Mouse (Mus musculus): Measurements from ENCODE around the gene Slc17a7. TPM values are rescaled to one million over a fixed set of nuclear protein-coding genes. Genes with fewer than 3 reads are reported as not detected.
"Not testable (repeated sequence)": the region's sequence is repeated elsewhere in the genome, so short reads cannot be mapped to it uniquely, and the experiment has no call there.

Gene Slc17a7
- polyA plus RNA-seq, 1 experiment from 2014 or later: 1.4 TPM

DNA sequence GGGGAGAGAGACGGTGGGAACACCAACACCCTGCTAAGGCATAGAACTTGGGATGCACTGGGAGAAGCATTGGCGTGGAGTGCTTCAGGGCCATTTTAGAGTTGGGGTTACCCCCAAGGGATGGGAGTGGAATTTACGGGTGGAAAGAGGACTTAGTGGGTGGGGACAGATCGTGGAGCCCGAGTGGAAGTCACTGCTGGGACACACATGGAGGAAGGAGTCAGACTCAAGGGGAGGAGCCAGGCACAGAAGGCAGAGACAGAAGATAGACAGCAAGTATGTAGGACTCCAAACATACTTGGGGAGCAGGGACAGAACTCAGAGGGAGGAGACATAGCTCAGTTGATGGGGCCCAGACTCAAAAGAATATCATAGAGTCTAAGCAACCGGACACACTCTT, 1.2 kb upstream of the Slc17a7 start:
- Histone ChIP-seq H3K4me1 (peaks cover 28% of the 10 kb centered on the region), H3K27ac (no peak overlapping the region), H3K27me3 (ENCODE audit: insufficient read depth, poor library complexity, severe bottlenecking) (peaks cover 53% of the 10 kb centered on the region), H3K4me3 (peak overlapping the region; percentile 59), H3K36me3 (peaks cover 30% of the 10 kb centered on the region), H3K9me3 (no peaks in the 10 kb centered on the region)
- WGBS: 28% methylated on average over 6 of the region's 6 CpGs
- no peak for DNase-seq (ENCODE audit: low spot score)

- Histone ChIP-seq H3K4me3 (no peak overlapping the region), H3K27me3 (ENCODE audit: insufficient read depth, poor library complexity, severe bottlenecking) (peaks cover 58% of the 10 kb centered on the region), H3K27ac (no peak overlapping the region), H3K9me3 (no peaks in the 10 kb centered on the region), H3K4me1 (peaks cover 34% of the 10 kb centered on the region), H3K36me3 (peaks cover 25% of the 10 kb centered on the region)
- DNase-seq (ENCODE audit: low spot score): no peak
- WGBS: 68% methylated on average over 9 of the region's 9 CpGs
These were observed 643 bp upstream of the Slc17a7 start for GRCm38 (mm10) chr7:45162996-45163615.

DNA sequence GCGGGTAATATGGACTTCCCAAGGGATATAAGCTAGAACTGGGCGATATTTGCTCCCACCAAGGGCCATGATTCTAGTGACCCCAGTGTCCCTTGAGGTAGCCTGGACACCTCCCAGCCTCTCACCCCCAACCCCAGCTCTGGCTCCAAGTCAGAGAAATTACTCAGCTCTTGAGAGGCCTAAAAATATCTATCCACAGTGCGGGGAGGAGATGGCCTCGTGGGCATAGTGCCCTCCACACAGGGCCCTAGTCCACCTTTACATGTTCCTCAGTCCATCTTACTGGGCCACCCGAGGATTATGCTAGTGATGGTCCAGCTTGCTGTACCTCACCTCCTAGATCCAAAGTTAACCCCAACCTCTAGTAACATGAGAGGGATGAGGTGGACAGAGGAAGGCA, 1.1 kb downstream of the Slc17a7 start:
- no peak overlapping the region for H3K27ac ChIP-seq
- peaks cover 41% of the 10 kb centered on the region for H3K4me1 ChIP-seq
- peaks cover 21% of the 10 kb centered on the region for H3K36me3 ChIP-seq
- 56% methylated on average over 5 of the region's 5 CpGs for WGBS
- no peak for DNase-seq (ENCODE audit: low spot score)
- peaks cover 13% of the 10 kb centered on the region for H3K9me3 ChIP-seq
- H3K27me3 ChIP-seq (ENCODE audit: insufficient read depth, poor library complexity, severe bottlenecking): peaks cover 76% of the 10 kb centered on the region
- no peak overlapping the region for H3K4me3 ChIP-seq

DNA sequence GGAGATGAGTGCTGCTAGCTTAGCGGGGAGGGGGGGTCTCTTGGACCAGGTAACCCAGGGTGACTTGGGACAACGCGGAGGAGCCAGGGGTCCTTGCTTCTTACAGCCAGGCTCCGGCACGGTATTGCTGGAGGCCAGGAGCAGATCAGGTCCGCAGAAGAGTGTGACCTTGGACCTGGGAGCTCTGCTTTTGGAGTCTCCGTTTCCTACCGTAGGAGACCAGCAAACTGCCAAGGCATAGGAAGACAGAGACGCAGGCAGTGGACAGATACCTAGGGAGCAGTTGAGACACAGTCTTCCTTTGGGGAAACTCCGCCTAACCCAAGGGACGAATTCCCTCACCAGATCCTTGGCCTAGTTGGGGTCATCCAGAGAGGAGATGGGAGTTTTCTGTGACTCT, 2.0 kb downstream of the Slc17a7 start:
- WGBS: 44% methylated on average over 11 of the region's 11 CpGs
- H3K36me3 ChIP-seq: peaks cover 20% of the 10 kb centered on the region
- no peak overlapping the region for H3K27ac ChIP-seq
- H3K4me3 ChIP-seq: no peak overlapping the region
- H3K9me3 ChIP-seq: peaks cover 21% of the 10 kb centered on the region
- peaks cover 84% of the 10 kb centered on the region for H3K27me3 ChIP-seq (ENCODE audit: insufficient read depth, poor library complexity, severe bottlenecking)
- H3K4me1 ChIP-seq: peaks cover 41% of the 10 kb centered on the region
- DNase-seq (ENCODE audit: low spot score): no peak

DNA sequence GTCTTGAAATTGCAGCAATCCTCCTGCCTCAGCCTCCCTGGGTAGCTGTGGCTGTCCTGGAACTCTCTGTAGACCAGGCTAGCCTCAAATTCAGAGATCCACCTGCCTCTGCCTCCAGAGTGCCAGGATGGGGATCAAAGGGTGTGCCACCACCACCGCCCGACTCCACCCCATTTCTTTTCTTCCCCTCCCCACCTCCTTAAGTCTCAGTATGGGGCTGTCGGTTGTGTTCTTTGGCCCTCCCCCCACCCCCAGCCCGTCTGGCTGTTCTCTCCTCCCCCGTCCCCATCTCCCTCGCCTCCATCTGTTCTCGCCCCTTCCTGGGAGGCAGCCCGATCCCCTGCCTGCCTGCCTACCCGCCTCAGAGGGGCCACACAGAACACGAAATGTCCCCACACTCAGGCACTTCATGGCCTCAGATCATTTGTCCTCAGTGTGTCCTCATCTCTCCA, 3.2 kb downstream of the Slc17a7 start:
- Histone ChIP-seq H3K4me3 (no peak overlapping the region), H3K4me1 (peaks cover 38% of the 10 kb centered on the region), H3K9me3 (peaks cover 27% of the 10 kb centered on the region), H3K27ac (no peak overlapping the region), H3K36me3 (peaks cover 16% of the 10 kb centered on the region), H3K27me3 (ENCODE audit: insufficient read depth, poor library complexity, severe bottlenecking) (peaks cover 96% of the 10 kb centered on the region)
- WGBS: 29% methylated on average over 10 of the region's 10 CpGs
- DNase-seq (ENCODE audit: low spot score): no peak

GRCm38 (mm10) chr7:45167761-45168445, 4.2 kb downstream of the Slc17a7 start:
- Histone ChIP-seq H3K36me3 (peaks cover 16% of the 10 kb centered on the region), H3K27me3 (ENCODE audit: insufficient read depth, poor library complexity, severe bottlenecking) (peaks cover 99% of the 10 kb centered on the region), H3K27ac (no peak overlapping the region), H3K4me1 (peaks cover 30% of the 10 kb centered on the region), H3K9me3 (peaks cover 27% of the 10 kb centered on the region), H3K4me3 (peak overlapping the region; percentile 15; the same call in 1 of the 2 replicates)
- 3% methylated on average over 19 of the region's 19 CpGs for WGBS
- no peak for DNase-seq (ENCODE audit: low spot score)

- Histone ChIP-seq H3K4me3 (peak overlapping the region; percentile 27), H3K27ac (no peak overlapping the region), H3K36me3 (peaks cover 16% of the 10 kb centered on the region), H3K9me3 (peaks cover 27% of the 10 kb centered on the region), H3K27me3 (ENCODE audit: insufficient read depth, poor library complexity, severe bottlenecking) (peaks cover 98% of the 10 kb centered on the region), H3K4me1 (peaks cover 27% of the 10 kb centered on the region)
- no peak for DNase-seq (ENCODE audit: low spot score)
- WGBS: 5% methylated on average over 24 of the region's 24 CpGs
These were observed 4.9 kb downstream of the Slc17a7 start for GRCm38 (mm10) chr7:45168656-45169055.

DNA sequence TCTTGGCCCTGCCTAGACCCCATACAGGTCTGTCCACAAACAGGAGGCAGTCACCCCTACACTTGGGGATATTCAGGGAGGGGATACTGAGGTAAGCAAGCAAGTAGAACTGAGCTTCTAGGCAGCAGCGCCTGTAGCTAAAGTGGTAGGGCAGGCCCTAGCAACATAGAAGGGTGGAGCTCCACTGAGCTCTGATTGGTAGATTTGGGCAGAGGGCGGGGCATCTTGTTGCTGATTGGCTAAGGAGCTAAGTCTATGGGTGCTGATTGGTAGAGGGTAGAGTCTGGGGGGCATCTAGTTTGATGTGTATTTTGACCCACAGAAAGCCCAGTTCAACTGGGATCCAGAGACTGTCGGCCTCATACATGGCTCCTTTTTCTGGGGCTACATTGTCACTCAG, 5.7 kb downstream of the Slc17a7 start:
- H3K27me3 ChIP-seq (ENCODE audit: insufficient read depth, poor library complexity, severe bottlenecking): peaks cover 97% of the 10 kb centered on the region
- WGBS: 86% methylated on average over 3 of the region's 3 CpGs
- no peak for DNase-seq (ENCODE audit: low spot score)
- peaks cover 16% of the 10 kb centered on the region for H3K36me3 ChIP-seq
- H3K27ac ChIP-seq: no peak overlapping the region
- peaks cover 27% of the 10 kb centered on the region for H3K9me3 ChIP-seq
- H3K4me3 ChIP-seq: peak overlapping the region; percentile 27; the same call in 1 of the 2 replicates
- H3K4me1 ChIP-seq: peaks cover 19% of the 10 kb centered on the region

DNA sequence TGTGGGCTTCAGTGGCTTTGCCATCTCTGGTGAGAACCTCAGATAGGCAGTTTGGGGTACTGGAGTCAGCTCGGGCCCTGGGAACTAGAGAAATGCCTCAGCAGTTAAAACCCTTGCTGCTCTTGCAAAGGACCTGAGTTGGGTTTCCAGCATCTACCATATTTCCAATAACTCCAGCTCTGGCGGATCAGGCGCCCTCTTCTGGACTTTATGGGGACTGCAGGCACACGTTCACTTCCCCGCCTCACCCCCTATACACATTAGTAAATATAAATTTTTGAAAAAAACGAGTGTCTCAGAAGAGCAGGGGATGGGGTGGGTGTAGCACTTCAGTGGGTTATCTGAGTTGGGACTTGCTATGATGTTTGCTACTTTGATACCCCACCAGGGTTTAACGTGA, 9.2 kb downstream of the Slc17a7 start:
- WGBS: 56% methylated on average over 7 of the region's 7 CpGs
- peaks cover 27% of the 10 kb centered on the region for H3K9me3 ChIP-seq
- H3K36me3 ChIP-seq: peaks cover 16% of the 10 kb centered on the region
- H3K27me3 ChIP-seq (ENCODE audit: insufficient read depth, poor library complexity, severe bottlenecking): peaks cover 97% of the 10 kb centered on the region
- no peak overlapping the region for H3K27ac ChIP-seq
- no peak for DNase-seq (ENCODE audit: low spot score)
- no peak overlapping the region for H3K4me3 ChIP-seq
- peaks cover 24% of the 10 kb centered on the region for H3K4me1 ChIP-seq

DNA sequence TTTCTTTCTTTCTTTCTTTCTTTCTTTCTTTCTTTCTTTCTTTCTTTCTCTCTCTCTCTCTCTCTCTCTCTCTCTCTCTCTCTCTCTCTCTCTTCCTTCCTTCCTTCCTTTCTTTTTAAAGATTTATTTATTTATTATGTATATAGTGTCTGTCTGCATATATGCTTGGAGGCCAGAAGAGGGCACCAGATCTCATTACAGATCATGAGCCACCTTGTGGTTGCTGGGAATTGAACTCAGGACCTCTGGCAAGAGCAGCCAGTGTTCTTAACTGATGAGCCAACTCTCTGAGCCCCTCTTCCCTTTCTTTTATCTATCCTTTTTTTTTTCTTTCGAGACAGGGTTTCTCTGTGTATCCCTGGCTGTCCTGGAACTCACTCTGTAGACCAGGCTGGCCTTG, 10.0 kb downstream of the Slc17a7 start:
- peaks cover 15% of the 10 kb centered on the region for H3K36me3 ChIP-seq
- not testable (repeated sequence) for H3K4me3 ChIP-seq; H3K27ac ChIP-seq; DNase-seq (ENCODE audit: low spot score)
- peaks cover 25% of the 10 kb centered on the region for H3K9me3 ChIP-seq
- 39% methylated on average over 1 of the region's 1 CpGs for WGBS
- peaks cover 97% of the 10 kb centered on the region for H3K27me3 ChIP-seq (ENCODE audit: insufficient read depth, poor library complexity, severe bottlenecking)
- peaks cover 16% of the 10 kb centered on the region for H3K4me1 ChIP-seq

DNA sequence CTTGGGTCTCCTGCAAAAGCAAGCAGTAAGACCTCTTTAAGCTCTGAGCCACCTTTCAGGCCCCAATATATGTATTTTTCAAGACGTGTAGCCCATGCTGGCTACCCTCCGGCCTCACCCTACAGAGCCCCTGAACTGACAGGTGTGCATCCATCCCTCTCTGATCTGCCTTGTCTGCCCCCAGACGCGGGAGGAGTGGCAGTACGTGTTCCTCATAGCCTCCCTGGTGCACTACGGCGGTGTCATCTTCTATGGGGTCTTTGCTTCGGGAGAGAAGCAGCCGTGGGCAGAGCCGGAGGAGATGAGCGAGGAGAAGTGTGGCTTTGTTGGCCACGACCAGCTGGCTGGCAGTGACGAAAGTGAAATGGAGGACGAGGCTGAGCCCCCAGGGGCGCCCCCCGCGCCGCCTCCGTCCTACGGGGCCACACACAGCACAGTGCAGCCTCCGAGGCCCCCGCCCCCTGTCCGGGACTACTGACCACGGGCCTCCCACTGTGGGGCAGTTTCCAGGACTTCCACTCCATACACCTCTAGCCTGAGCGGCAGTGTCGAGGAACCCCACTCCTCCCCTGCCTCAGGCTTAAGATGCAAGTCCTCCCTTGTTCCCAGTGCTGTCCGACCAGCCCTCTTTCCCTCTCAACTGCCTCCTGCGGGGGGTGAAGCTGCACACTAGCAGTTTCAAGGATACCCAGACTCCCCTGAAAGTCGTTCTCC, 11.0 kb downstream of the Slc17a7 start:
- H3K36me3 ChIP-seq: peaks cover 6% of the 10 kb centered on the region; the same call in 1 of the 2 replicates
- H3K4me1 ChIP-seq: peaks cover 15% of the 10 kb centered on the region
- peak overlapping the region; percentile 40 for H3K4me3 ChIP-seq
- peaks cover 16% of the 10 kb centered on the region for H3K9me3 ChIP-seq
- 6% methylated on average over 29 of the region's 29 CpGs for WGBS
- DNase-seq (ENCODE audit: low spot score): no peak
- 0 out of 2 replicates have a peak overlapping the region, but pooled peaks have one; percentile 25 for H3K27ac ChIP-seq
- H3K27me3 ChIP-seq (ENCODE audit: insufficient read depth, poor library complexity, severe bottlenecking): peaks cover 97% of the 10 kb centered on the region

DNA sequence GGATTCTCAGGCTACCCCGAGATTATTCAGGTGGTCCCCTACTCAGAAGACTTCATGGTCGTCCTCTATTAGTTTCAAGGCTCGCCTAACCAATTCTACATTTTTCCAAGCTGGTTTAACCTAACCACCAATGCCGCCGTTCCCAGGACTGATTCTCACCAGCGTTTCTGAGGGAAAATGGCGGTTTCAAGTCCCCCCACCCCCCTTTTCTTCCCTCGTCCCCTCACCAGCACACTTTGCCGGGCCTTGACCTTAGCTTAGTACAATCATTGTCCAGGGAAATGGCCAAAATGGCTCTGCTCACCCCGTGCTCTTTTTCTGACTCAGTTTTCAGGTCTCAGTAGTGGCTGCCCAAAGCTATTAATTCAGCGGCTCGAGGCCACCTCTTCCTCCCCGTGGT, 11.6 kb downstream of the Slc17a7 start:
- no peak for DNase-seq (ENCODE audit: low spot score)
- H3K4me1 ChIP-seq: peaks cover 15% of the 10 kb centered on the region
- peaks cover 9% of the 10 kb centered on the region for H3K9me3 ChIP-seq
- WGBS: 6% methylated on average over 13 of the region's 13 CpGs
- peak overlapping the region; percentile 40 for H3K4me3 ChIP-seq
- H3K27me3 ChIP-seq (ENCODE audit: insufficient read depth, poor library complexity, severe bottlenecking): peaks cover 97% of the 10 kb centered on the region
- no peak overlapping the region for H3K27ac ChIP-seq
- no peaks in the 10 kb centered on the region; the same call in 1 of the 2 replicates for H3K36me3 ChIP-seq

- Histone ChIP-seq H3K36me3 (no peaks in the 10 kb centered on the region), H3K27me3 (ENCODE audit: insufficient read depth, poor library complexity, severe bottlenecking) (peaks cover 98% of the 10 kb centered on the region), H3K9me3 (peaks cover 4% of the 10 kb centered on the region; the same call in 1 of the 2 replicates), H3K4me3 (peak overlapping the region; percentile 40), H3K4me1 (peaks cover 20% of the 10 kb centered on the region), H3K27ac (no peak overlapping the region)
- 2% methylated on average over 23 of the region's 23 CpGs for WGBS
- DNase-seq (ENCODE audit: low spot score): no peak
These were observed 12.2 kb downstream of the Slc17a7 start for GRCm38 (mm10) chr7:45175929-45176328.

Data from heart, embryonic 10.5 days (tissue).